Mouse (Mus musculus): ENCODE data around the gene 1700001J03Rik.
"Not testable (repeated sequence)": the region's sequence is repeated elsewhere in the genome, so short reads cannot be mapped to it uniquely, and the experiment has no call there.

Gene 1700001J03Rik

GRCm38 (mm10) chr5:146185204-146185603, at the start of gene 1700001J03Rik:
Gene 1700001J03Rik, minus strand, starts transcription at chr5:146185304.
- not testable (repeated sequence) for DNase-seq

GRCm38 (mm10) chr5:146234336-146234735, 49.2 kb upstream of the 1700001J03Rik start:
- no peak for DNase-seq

- DNase-seq = no peak
These were observed 47.7 kb upstream of the 1700001J03Rik start for GRCm38 (mm10) chr5:146232816-146233215.

GRCm38 (mm10) chr5:146232056-146232675, 47.1 kb upstream of the 1700001J03Rik start:
- DNase-seq = no peak

DNA sequence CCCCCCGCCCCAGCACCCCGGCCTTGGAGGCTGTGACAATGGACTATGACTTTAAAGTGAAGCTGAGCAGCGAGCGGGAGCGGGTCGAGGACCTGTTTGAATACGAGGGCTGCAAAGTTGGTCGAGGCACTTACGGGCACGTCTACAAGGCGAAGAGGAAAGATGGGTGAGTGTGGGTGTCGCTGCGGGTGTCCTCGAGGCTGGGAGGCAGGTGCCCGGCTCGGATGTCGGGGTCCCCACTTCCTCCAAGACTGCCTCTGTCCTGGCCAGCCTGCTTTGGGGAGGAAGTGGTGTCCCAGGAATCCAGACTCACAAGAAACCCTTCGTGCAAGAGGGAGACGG, 46.5 kb upstream of the 1700001J03Rik start:
- peak; percentile 71 for DNase-seq

DNA sequence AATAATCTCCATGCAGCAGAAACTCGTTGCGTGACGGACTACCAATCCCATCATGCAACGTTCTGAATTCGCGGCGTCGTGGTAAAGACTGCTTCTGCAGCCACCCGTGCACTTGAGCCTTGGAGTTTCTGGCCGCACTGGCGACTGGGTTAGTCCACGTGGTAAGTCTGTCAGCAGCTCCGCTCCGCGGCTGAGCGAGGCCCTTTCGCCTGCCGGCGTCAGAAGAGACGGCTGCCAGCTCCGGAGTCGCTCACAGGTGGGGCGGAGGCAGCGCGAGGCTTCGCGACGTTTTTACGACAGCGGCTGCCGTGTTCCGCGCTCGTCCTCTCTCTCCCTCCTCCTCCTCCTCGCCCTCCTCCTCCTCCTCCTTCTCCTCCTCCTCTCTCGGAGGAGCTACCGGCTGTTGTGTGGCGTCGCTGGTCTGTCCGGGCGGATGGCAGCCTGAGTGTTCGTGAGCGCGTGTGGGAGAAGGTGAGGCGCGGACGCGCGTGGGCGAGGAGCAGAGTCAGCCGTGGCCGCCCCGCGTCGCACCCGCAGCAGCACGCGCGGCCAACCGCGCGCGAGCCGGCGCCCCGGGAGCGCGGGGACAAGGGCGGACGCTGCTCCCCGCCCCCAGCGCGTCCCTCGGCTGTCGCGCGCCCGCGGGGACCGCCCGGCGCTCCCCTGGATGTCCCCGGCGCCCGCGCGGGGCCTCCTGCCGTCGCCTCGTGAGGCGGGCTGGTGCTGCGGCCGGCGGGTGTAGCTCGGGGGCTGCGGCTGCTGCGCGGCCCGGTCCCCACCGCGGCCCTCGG, 46.0 kb upstream of the 1700001J03Rik start, which contains the start of gene Cdk8:
Gene Cdk8 (plus strand): TSS at position 367 of the 791 bp plus-strand sequence.
- DNase-seq = peak; percentile 96

DNA sequence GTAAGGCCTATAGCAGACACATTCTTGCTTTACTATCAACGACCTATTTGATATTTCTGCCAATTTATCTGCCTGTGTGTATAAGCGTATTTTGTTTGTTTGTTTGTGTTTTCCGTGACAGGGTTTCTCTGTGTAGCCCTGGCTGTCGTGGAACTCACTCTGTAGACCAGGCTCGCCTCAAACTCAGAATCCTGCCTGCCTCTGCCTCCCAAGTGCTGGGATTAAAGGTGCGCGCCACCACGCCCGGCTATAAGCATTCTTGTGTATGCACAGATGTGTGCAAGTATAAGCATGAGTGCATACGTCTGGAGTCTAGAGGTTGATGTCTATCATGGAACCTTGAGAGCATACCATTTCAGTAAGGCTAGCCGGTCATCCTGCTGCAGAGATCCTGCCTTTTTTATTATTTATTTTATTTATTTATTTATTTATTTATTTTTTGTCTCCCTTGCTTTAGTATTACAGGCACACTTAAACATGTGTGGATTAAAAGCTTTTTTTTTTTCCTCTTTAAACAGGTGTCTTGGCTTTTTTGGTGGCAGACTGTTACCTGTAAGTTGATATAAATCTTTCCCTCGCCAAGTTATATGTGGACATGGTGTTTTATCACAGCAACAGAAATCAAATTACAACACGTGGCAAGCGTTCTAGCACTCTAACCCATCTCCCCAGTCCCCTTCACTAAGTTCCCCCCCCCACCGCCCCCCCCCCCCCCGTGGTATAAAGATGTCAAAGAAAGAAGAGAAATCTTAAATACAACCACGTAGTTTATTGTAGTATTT, 45.0 kb upstream of the 1700001J03Rik start:
- peak; percentile 53 for DNase-seq

DNA sequence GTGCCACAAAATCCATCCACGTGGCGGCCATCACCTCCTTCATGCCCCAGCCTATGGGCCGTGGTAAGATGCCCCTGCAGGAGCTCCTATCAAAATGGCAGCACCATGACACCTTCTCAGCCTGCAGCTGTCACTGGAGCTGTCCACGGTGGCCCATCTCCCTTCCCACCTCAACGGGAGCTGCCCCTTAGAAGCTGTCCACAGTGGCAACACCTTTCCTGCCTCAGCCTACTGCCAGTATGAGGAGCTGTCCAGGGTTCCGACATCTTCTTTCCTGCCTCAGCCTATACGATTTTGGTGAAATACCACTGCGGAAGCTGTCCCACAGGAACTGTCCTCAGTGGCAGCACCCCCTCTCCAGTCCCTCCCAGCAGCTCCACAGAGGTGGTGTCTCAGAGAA, 42.4 kb upstream of the 1700001J03Rik start:
- no peak for DNase-seq

GRCm38 (mm10) chr5:146223786-146224185, 38.7 kb upstream of the 1700001J03Rik start:
- no peak for DNase-seq

- DNase-seq = no peak
These were observed 36.6 kb upstream of the 1700001J03Rik start for GRCm38 (mm10) chr5:146221722-146222121.

- peak; percentile 96 for DNase-seq
These were observed 36.0 kb upstream of the 1700001J03Rik start, which contains the start of gene Rnf6 for GRCm38 (mm10) chr5:146220879-146221714. Gene Rnf6, minus strand, starts transcription at chr5:146221555.

DNA sequence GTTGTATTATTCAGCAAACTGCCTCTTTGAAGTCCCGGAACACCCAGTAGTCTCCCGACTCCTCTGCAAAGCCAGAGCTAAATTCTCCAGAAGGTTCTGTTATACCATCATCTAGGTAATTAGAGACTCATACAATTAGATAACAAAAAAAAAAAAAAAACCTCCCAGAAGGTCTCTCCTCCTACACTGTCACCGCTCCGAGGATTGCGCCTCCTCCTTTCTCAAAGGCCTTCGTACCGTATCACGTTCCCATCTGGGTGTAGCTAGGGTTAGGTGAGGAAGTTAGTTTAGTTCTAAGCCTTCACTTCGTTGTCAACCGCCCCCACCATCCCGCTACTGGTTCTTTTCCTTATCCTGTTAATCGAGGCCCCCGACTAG, 35.4 kb upstream of the 1700001J03Rik start:
- DNase-seq = no peak

DNA sequence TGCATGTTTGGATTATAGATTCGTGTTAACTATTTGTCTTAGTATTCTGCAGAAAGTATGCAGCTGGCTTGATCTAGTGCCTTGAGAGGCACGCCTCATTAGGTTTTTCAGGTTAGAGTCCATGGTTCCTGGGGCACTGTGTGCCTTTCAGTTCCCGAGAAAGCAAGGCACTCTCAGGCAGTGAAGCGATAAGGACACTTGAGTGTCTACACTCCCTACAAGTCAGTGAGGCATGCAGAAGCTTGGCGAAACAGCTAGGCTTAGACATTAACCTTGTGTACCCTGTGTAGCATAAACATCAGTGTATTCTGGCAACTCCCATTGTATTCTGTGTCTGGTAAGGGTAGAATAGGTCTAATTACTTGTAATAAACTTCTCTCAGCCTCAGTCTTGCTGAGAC, 20.4 kb upstream of the 1700001J03Rik start:
- no peak for DNase-seq

- no peak for DNase-seq
These were observed 18.8 kb upstream of the 1700001J03Rik start for GRCm38 (mm10) chr5:146203921-146204320.

GRCm38 (mm10) chr5:146200580-146200979, 15.5 kb upstream of the 1700001J03Rik start:
- DNase-seq = no peak

- DNase-seq = no peak
These were observed 14.4 kb upstream of the 1700001J03Rik start for GRCm38 (mm10) chr5:146199540-146199939.

GRCm38 (mm10) chr5:146199073-146199472, 14.0 kb upstream of the 1700001J03Rik start:
- no peak for DNase-seq

DNA sequence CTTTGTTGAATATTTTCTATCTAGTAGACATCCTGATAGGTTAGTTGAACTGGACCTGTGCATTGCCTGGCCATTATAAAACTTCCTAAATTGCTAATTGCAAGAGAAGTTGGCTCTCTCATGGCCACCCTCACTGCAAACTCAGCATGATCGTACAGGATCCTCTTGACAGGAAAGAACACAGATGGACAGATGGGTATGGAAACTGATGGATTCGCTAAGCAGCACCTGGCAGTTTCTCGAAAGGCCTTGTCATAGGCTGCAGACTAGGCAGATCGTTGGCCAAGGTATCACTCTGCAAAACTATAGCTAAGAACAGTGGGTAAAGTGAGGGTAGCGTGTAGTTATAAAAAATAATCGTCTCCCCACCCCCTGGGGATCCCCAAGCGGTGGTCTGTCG, 8.3 kb upstream of the 1700001J03Rik start:
- DNase-seq = peak; percentile 53

- peak; percentile 91 for DNase-seq
These were observed 5.6 kb upstream of the 1700001J03Rik start for GRCm38 (mm10) chr5:146190501-146191269.

GRCm38 (mm10) chr5:146190093-146190492, 5.0 kb upstream of the 1700001J03Rik start:
- peak; percentile 54 for DNase-seq

DNA sequence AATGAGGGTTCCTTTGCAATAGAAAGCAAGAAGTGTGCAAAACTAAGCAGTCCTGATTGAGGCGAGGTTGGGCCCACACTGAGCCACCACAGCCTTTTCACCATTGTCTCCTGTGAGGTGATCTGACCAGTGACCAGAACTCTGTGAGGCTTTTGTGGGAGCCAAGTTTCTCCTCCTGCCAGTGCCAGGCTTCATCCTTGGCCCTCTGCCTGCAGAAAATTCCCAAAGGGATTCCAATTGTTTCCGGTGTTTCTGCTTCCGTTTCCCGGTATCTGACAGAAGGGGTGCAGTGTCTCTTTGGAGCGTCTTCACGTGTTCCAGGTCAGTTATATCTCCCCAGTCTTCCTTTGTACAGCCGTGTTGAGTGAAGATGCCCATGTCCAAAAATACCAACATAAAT, 3.6 kb upstream of the 1700001J03Rik start:
- peak; percentile 70 for DNase-seq

GRCm38 (mm10) chr5:146188144-146188543, 3.0 kb upstream of the 1700001J03Rik start:
- peak; percentile 39 for DNase-seq
